Mouse (Mus musculus) cerebellum, postnatal 14 days (tissue): Measurements from ENCODE around the gene Zfp1.

Experiments
- DNase-seq, 2 experiments: peaks; one replicate each; pipeline ENCODE4 v3.0.0; 2021; ENCODE audit warnings: mixed read lengths in 2 of 2

Gene Zfp1

DNA sequence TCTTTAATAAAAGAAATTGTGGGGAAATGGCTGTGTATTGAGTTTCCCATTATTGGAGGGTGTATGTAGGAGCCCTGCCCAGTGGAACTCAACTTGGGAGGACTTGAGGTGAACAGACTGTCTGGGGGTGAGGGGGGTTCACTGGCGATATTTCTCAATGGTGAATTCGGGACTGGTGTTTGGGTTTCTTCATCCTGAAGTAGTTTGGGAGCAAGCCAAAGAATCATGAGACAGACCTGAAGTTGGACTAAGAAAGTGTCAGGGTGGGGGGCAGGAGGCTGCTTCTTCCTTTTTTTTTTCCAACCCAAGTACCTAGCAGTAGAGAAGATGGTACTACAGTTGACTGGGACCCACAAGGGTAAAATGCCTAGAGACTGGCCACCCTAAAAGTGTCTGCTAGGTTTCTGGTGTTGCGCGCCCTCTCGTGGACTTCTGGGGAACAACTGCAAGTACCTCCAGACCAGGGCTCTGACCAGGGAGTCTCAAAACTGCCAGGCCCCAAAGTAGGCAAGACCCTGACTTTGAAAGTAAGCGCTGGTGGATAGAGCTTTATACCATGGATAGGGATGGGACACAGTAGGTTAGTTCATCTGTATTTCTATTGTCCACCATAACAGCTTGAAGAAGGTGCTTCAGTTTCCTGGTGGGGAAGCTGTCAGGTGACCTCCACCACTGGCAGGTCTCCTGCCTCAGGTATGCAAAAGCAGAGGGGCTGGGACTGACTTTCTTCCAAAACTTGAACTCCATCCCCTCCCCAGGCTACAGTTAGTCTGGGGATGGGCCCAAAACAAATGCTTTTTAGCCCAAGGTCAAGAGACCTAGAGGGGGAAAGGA is 17.3 kb upstream of the Zfp1 start:
- DNase-seq = peak; percentile 85

DNA sequence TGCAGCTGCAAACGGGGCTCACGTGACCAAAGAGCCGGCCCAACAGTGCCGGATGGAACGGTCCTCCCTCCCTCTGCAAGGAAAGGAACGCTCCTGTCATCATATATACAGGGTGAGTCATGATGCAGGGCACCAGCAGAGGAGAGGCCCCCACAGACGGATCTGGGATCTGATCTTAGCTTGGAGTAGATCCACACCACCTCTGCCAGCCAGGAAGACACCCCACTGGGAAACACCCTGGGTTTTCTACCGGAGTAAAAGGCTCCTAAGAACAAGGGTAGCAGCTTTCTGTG is 16.7 kb upstream of the Zfp1 start:
- DNase-seq = peak in 1 of 2 experiments; percentile 42

DNA sequence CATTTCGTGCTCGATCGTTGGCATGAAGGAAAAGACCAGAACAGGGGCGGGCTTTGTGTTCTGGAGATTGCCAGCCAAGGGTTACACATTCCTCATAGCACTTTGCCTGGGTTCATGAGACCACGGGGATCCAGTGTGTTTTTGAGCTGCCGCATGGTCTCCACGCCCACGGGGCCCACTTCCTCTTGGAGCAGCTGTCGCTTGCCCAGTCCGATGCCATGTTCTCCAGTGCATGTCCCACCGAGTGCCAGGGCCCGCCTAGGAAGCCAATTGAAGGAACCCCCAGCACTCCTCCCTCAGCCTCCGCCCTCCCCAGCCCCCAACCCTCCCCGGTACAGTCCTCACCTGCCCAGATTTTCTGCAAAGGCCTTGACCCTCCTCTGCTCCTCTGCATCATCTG is 16.3 kb upstream of the Zfp1 start:
- peak in 1 of 2 experiments; percentile 27 for DNase-seq

DNA sequence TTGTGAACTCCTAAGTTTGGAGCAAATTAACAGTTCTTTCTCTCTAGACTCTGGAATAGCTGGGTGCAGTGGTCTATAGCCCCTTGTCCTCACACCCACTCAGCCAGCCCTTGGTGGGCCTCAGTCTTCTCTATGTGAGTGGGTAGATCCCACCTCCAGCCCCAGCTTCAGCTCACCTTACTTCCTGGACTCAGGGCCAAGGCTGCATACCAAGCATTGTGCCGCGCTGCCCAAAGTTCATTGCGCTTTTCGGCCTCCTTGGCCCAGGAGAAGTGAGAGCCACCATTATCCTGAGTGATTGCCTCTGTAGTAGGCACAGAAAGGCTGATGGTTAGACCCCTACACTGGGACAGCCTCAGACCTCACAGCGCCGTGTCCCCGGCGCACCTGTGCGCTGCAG is 15.3 kb upstream of the Zfp1 start:
- no peak for DNase-seq

DNA sequence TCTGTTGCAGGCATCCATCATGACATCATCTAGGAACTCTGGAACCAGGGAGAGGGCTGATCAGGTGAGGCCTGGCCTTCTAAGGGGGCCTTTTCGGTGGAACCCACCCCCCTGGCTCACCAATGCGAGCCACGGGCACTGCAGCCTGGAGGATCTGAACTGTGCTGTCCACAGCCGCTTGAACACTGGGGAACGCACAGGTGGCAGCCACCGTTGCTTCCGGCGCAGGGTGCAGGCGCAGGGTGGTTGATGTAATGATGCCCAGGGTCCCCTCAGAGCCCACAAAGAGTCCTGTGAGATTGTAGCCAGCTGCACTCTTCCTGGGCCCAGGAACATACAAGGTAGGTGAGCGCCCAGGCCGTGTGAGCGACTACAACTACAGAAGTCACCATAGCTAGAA is 14.8 kb upstream of the Zfp1 start:
- no peak for DNase-seq

DNA sequence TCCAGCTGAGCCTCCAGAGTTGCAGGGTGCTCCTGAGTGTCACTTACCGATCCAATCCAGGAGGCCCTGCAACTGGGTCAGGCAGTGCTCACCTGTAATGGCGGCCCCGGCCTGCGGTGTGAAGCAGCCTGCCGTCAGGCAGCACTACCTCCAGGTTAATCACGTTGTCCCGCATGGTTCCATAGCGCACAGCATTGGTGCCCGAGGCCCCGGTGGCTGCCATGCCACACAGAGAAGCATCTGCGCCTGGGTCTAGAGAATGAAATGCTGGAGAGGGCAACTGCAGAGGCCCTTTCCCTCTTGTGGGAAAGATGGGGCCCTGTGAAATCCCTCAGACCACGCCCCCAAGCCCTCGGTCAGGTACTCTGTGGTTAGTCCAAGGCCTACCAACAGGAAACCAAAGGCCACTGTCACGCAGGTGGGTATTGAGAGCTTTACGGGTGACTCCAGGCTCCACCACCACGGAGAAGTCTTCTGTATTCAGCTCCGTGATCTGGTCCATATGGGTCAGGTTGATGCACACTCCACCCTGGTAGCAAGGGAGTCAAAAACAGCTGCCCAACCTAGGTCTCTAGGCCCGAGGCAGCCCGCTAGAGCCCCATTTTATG is 14.2 kb upstream of the Zfp1 start:
- DNase-seq = no peak

DNA sequence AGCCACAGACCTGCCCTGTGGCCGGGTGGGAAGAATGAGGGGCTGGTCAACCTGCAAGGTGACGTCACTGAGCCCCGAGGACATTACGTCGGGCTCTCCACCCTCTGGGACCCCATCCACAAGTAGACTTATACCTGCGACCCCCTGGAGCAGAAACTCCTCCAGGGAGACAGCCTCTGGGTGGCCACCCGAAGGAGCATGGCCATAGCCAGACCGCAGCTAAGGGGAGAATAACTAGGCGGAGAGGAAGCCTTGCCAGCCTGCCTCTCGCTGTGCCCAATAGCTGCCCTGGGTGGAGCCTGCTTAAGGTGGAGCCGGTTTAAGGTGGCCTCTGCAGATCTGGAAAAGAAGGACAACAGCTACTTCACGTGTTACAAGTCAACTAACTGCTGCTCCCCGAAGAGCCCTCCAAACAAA is 13.1 kb upstream of the Zfp1 start, which contains the start of gene Ldhd:
Gene Ldhd (minus strand): TSS at position 270 of the 417 bp plus-strand sequence.
- peak; percentile 71 to 72 for DNase-seq

DNA sequence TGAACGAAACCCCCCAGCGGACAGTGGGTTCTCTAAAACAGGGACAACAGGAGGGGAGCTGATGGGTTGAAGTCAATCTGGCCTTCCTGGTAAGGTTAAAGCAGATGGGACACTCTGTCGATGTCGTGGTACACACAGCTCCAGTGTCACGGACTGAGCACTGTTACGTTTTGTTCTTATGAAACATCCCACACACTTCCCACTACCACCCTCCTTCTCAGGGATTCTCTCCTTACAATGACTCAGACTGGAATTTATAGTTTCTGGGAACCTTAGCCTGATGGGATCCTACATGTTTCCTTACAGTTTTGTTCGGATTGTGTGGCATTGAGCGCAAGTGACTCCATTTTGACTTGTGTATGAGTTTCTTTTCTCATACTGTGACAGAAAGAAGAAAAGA is 11.6 kb upstream of the Zfp1 start:
- DNase-seq = no peak

DNA sequence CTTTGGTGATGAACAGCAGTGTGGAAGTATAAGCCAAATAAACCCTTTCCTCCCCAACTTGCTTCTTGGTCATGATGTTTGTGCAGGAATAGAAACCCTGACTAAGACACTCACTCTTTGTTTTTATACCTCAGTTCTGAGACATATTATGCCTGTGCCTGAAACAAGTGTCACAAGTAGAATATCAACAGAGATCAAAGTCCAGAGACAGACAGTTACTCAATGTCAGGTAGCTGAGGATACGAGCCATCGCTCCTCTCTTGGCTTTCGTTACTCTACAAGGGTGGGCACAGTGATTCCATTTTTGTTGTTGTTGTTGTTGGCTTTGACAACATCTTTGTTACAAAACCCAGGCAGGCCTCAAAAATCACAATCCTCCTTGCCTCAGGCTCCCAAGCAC is 10.2 kb upstream of the Zfp1 start:
- DNase-seq = no peak

DNA sequence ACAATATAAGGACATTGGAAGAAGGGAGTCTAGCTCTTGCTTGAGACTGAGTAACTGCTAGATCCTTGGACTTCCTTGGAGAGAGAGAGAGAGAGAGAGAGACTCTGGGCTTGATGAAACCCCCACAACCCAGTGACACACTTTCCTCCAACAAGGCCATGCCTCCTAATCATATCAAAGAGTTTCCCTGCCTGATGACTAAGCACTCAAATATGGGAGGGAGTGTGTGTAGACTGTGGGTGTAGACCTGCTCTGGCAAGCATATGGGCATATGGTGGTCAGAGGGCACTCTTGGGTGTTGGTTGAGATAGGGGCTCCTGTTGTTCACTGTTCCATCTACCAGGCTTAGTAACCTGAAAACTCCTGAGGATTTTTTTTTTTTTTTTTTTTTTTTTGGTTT is 5.1 kb upstream of the Zfp1 start:
- DNase-seq = no peak

DNA sequence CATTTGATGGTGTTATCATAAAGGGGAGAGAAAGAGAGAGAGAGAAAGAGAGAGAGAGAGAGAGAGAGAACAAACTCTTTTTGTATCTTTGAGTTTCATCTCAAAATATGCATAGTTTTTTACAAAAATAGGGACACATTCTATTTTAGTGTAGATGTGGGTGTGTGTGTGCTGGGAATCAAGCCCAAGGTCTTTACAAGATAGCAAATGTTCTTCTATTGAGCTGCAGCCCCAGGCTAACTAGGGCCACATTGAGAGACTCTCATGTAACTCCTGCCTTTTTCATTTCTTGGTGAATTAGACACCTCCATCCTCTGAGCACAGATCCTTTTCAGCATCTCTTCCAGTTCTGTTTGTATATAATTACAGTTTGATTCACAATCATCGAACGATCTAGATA is 2.1 kb upstream of the Zfp1 start:
- DNase-seq = no peak

DNA sequence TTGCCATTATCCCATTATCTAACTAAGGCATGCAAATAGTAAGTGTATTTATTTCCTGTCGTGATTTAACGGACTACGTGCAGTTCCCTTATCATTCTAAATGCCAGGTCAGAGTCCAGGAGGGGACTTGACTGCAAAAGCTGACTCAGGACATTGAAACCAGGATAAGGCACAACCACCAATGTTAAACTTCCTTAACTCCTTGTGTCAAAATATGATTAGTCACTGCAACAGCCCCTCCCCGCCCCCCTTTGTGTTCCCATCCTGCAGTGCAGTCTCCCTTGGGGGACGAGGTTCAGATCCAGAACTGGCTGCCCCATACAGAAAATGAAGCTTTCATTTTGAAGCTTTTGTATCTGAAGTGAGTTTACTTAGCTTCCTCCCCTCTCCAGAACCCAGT is 705 bp upstream of the Zfp1 start:
- DNase-seq = peak in 1 of 2 experiments; percentile 13

DNA sequence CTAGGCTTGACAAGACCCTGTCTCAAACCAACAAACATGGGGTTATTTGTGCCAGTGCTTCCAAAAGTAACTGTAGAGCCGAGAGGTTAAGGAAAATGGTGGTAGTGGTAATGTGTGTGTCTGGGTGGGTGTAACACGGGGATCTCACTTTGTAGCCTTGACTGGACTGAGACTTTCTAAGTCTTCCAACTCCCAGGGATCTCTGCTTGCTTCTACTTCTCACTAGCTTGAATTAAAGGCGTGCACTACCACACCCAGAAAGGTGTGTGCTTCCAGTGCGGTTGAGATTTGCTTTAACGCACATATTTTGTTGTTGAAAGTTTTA is 300 bp upstream of the Zfp1 start:
- no peak for DNase-seq

DNA sequence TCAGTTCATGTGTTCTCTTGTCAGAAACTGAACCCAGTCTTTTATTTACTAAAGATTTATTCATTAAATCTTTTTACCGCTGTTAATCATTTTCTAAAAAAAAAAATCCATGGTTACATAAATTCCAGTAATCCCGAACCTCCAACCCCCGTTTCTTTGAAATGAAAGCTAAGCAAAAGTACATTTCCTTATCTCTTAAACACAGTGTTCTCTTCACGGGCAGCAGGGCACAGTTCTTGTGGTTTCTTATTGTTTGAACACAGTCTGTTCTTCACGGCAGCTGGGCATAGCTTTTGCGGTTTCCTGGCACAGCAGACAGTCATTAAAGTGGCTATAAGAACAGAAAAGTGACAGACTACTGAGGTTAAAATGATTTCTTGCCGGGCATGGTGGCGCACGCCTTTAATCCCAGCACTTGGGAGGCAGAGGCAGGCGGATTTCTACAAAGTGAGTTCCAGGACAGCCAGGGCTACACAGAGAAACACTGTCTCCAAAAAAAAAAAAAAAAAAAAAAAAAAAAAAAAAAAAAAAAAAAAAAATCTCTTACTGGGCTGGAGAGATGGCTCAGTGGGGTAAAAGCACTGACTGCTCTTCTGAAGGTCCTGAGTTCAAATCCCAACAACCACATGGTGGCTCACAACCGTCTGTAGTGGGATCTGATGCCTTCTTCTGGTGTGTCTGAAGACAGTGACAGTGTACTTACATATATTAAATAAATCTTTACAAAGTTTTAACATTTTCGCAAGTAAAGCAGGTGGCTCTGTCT is 1.3 kb downstream of the Zfp1 start:
- DNase-seq = peak in 1 of 2 experiments; percentile 4

DNA sequence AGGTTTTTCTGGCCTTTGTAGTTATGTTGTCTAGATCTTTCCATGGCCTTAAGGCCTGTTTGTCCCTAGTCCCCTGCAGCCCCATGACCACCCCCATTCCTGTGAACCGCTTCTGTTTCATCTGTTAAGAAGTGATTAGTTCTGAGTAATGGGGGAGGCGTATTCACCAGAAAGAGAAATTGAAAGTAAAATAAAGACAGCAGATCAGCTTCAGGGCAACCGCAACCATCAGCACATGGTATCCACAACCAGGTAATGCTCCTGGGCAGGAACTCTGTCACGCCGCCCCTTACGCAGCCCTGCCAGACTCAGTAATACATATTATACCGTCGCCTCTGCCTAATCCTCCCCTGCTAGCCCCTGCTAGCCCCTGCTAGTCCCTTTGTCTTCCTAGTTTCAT is 2.5 kb downstream of the Zfp1 start:
- DNase-seq = no peak

DNA sequence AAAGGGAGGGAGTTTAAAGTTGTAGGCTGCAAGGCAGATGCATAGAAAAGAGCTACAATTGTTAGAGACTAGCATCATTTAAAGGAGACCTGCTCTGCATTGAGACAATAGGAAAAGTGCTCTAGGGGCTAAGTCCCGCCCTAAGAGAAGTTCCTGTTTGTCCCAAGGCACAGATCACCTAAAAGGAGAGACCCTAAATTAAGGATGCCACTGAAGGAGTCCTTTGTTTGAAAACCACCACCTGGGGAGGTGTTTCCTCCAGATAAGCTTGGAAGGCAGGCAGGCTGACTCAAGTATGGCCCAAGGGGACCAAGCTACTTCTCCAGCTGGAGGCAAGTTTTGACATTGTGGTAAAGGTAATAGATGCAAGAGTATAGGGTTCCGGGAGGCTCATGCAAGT is 5.6 kb downstream of the Zfp1 start:
- no peak for DNase-seq

DNA sequence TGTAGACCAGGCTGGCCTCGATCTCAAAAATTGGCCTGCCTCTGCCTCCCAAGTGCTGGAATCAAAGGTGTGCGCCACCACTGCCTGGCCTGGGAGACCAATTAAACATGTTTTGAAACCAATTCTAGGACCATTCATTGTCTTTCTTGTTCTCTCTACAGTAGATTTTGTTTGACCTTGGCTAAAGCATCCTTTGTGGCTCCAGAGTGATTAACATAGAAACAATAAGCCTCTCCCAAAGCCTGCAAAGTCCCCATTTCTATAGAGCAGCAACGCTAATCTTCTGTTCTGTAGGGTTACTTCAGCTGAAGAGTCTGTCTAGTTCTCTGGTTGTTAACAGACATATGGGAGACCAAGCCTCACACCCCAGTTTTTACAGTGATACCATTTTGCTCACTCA is 7.5 kb downstream of the Zfp1 start:
- DNase-seq = no peak

DNA sequence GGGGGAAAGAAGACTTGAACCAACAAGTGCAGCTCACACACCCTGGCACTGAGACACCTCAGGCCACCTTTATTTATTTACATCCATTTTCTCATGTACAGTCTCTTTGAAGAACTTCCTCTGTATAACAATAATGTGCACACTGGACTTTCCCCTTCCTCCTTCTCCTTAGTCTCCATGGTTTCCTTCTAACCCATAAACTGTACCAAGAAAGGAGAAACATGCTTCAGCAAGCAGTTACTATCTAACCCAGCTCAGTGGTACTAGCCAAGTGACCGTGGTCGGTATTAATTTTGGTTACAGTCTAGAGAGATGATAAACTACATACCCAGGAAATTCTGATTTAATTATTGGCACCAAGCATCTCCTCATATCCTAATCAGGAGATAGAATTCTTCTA is 10.3 kb downstream of the Zfp1 start:
- DNase-seq = no peak

DNA sequence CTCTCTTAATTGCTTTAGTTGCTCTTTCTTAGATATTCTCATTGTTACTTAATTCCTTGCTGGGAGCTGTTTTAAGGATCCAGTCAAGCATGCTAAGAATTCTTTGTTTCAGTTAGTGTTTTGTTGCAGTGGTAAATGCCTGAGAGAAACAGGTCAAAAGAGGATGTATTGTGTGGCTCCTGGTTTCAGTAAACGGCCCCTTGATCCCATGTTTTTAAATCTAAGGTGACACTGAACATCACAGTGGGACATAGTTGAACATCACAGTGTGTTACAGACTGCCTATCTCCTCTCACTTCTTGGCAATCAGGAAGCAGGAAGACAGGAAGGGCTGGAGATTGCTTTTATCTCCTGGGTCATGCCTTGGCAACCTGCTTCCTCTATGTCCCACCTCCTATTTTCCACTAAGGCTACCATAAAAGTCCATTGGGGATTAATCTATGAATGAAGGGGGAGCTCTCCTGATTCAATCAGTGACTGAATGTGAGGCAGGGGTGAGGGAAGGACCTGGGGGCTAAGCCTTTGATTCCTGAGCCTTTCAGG is 14.2 kb downstream of the Zfp1 start:
- no peak for DNase-seq

DNA sequence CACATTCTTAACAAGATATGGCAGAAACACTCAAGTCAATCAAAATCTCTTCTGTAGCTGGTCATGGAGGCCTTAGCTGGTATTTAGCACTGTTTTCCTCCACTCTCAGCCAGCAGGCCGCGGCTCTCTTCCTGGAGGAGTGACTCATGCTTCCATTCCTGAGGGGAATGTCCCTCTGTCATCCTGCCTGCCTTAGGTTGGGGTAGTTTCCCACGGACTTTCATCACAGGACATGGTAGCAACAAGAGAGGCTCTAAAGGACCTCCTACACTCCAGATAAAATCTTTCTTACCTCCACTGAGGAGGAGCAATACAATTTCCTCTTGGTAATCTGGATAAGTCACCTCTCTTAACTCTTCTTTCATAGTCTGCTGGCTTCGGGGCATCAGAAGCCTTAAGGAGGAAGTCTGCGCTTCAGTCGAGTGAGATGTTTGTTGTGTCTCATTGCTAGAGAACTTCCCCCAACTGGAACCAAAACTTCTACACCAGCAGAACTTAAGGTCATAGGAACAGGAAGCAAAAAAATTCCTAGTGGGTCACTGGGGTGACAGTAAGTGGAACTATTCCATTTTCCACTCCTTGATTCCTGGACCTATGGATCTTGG is 15.7 kb downstream of the Zfp1 start:
- no peak for DNase-seq

DNA sequence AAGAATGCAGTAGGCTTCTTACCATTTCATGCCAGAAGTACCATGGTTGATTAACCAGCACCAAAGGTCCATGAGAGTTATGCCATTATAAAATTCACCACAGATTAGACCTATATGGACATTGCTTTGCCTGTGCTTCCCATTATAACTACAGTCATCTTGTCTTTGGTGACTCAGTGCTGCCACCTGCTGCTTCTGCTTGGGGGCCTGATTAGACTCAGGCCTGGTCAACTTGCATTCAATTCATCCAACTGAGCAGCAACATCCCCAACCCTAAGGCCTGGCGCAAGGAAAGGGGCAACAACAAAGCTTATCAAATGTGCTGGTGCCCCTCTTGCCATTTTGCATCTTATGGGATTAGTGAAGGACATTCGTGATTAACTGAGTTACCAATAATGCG is 19.3 kb downstream of the Zfp1 start:
- peak; percentile 81 to 87 for DNase-seq

DNA sequence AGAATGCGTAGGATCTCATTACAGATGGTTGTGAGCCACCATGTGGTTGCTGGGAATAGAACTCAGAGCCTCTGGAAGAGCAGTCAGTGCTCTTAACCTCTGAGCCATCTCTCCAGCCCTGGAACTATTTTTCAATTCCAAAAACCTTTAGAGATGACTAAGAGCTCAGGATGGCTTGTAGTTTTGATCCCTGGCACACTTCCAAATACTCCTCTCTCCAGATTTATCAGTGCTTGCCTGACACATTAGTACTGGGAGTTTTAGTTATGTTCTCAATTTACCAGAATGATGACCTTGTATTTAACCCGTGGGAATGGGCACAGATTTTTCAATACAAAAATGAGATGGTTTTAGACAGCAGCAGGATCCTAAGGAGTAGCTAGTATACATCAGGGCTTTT is 23.6 kb downstream of the Zfp1 start:
- no peak for DNase-seq

DNA sequence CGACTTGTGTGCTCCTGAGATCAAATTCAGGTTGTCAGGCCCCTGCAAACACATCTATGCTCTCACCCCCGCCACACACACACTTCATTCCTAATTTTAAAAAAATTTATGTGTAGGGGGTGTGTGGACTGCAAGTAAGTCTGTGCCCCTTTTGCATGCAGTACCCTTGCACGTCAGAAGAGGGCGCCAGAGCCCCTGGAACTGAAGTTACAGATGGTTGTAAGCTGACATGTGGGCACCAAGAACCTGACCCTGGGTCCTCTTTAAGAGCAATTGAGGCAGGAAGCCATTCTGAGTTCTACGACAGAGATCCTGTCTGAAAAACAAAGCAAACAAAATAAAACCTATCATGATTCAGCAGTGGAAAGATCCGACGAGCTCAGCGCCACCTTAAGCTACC is 33.0 kb downstream of the Zfp1 start:
- DNase-seq = peak in 1 of 2 experiments; percentile 37
